Mouse (Mus musculus) myocyte (in vitro differentiated cells): ENCODE results near the gene Adgrb3. TPM values are rescaled to one million over a fixed set of nuclear protein-coding genes. Genes with fewer than 3 reads are reported as not detected.

ENCODE experiments used
- H3K27me3 ChIP-seq: one replicate; pipeline ENCODE4 v1.6.1; 2011; ENCODE audit not compliant: control insufficient read depth, insufficient read depth, insufficient read length
- H3K36me3 ChIP-seq: one replicate; pipeline ENCODE4 v1.6.1; 2011; ENCODE audit not compliant: control insufficient read depth, insufficient read depth
- H3K4me2 ChIP-seq: one replicate; pipeline ENCODE4 v1.6.1; 2011; ENCODE audit warnings: low read depth, control low read depth
- H3K4me3 ChIP-seq: one replicate; pipeline ENCODE4 v1.5.1; 2011; ENCODE audit warnings: mild to moderate bottlenecking, control low read depth, moderate library complexity
- H3K79me2 ChIP-seq: one replicate; pipeline ENCODE4 v1.6.1; 2011; ENCODE audit not compliant: control insufficient read depth, insufficient read depth
- H3ac ChIP-seq: one replicate; pipeline ENCODE4 v1.6.1; 2011; ENCODE audit not compliant: control insufficient read depth, insufficient read length
- CEBPB ChIP-seq: IDR thresholded peaks from 2 replicates; pipeline ENCODE4 v1.6.1; 2011; ENCODE audit warnings: mild to moderate bottlenecking, moderate library complexity; ENCODE audit not compliant: poor library complexity, insufficient read depth, severe bottlenecking
- E2F4 ChIP-seq: IDR thresholded peaks from one replicate; pipeline ENCODE4 v1.6.1; 2011; ENCODE audit warnings: mild to moderate bottlenecking, control low read depth, moderate library complexity; ENCODE audit not compliant: insufficient read depth
- MAX ChIP-seq: IDR thresholded peaks from one replicate; pipeline ENCODE4 v1.6.1; 2011; ENCODE audit warnings: low read depth, mild to moderate bottlenecking, control low read depth
- MYOD1 ChIP-seq, 3 experiments: IDR thresholded peaks; one replicate each; pipeline ENCODE4 v1.6.1; 2011; ENCODE audit warnings: control low read depth in 2 of 3, low read depth in 2 of 3, mild to moderate bottlenecking in 2 of 3, moderate library complexity in 1 of 3; ENCODE audit not compliant: insufficient read length in 2 of 3, control insufficient read depth in 1 of 3
- MYOG ChIP-seq, 3 experiments: IDR thresholded peaks; one replicate each; pipeline ENCODE4 v1.6.1; 2011; ENCODE audit warnings: control low read depth in 2 of 3, low read depth in 2 of 3, mild to moderate bottlenecking in 2 of 3; ENCODE audit not compliant: insufficient read length in 2 of 3, control insufficient read depth in 1 of 3, insufficient read depth in 1 of 3
- POLR2A ChIP-seq: IDR thresholded peaks from one replicate; pipeline ENCODE4 v1.6.1; 2011; ENCODE audit warnings: low read depth, mild to moderate bottlenecking, control low read depth, moderate library complexity; ENCODE audit not compliant: insufficient read length
- POLR2AphosphoS2 ChIP-seq: IDR thresholded peaks from one replicate; pipeline ENCODE4 v1.6.1; 2011; ENCODE audit warnings: low read depth, control low read depth; ENCODE audit not compliant: insufficient read length
- REST ChIP-seq: IDR thresholded peaks from one replicate; pipeline ENCODE4 v1.6.1; 2011; ENCODE audit warnings: mild to moderate bottlenecking, control low read depth, moderate library complexity; ENCODE audit not compliant: insufficient read depth, insufficient read length
- SRF ChIP-seq: IDR thresholded peaks from one replicate; pipeline ENCODE4 v1.6.1; 2011; ENCODE audit warnings: low read depth; ENCODE audit not compliant: control insufficient read depth, insufficient read length
- TCF12 ChIP-seq: IDR thresholded peaks from one replicate; pipeline ENCODE4 v1.6.1; 2011; ENCODE audit warnings: mild to moderate bottlenecking, control low read depth; ENCODE audit not compliant: poor library complexity, insufficient read depth, severe bottlenecking
- TCF3 ChIP-seq: IDR thresholded peaks from one replicate; pipeline ENCODE4 v1.6.1; 2011; ENCODE audit warnings: low read depth, control low read depth; ENCODE audit not compliant: insufficient read length
- USF1 ChIP-seq: IDR thresholded peaks from one replicate; pipeline ENCODE4 v1.6.1; 2011; ENCODE audit warnings: low read depth, mild to moderate bottlenecking, control low read depth, moderate library complexity
- polyA plus RNA-seq: library from polyadenylated mRNA; unstranded; fragments of >200 nt; fragmentation: generic; extraction: Trizol; gene quantifications from one replicate; pipeline ENCODE4 v1.2.1, GENCODE M21; 2012; ENCODE audit warnings: missing spikeins

Gene Adgrb3
- polyA plus RNA-seq, 1 experiment: not detected

DNA sequence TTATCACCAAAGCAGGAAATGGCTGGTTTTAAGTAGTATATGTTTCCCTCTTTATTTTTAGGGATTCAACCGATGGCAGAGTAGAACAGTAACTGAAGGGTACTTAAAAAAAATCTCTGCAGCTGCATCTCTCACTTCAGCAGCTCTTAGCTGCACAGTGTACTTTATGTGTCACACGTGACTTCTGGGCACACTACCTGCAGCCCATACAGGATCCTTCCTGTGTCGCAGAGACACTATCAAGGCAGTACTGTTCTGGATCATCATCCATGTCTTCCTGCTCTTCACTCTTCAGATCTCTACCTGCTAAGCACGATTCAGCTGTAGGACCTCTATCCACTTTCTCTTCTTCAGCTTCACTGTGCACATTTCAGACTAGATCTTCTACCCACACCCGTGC lies 230.6 kb downstream of the Adgrb3 start:
- no peak overlapping the region for H3ac ChIP-seq
- H3K4me2 ChIP-seq: no peak overlapping the region
- TF ChIP-seq REST (no peak), E2F4 (no peak), TCF3 (no peak), TCF12 (no peak), MYOG (IDR thresholded peaks at IDR 0.05; ENCODE audit: control insufficient read depth in 1 of 3, insufficient read depth in 1 of 3, insufficient read length in 2 of 3, low read depth in 2 of 3) (no peak), CEBPB (no peak), SRF (no peak), USF1 (no peak), POLR2AphosphoS2 (no peak), MAX (no peak), MYOD1 (IDR thresholded peaks at IDR 0.05; ENCODE audit: control insufficient read depth in 1 of 3, insufficient read length in 2 of 3, low read depth in 2 of 3) (no peak), POLR2A (no peak)
- no peak overlapping the region for H3K4me3 ChIP-seq
- no peaks in the 10 kb centered on the region for H3K79me2 ChIP-seq
- H3K27me3 ChIP-seq: no peaks in the 10 kb centered on the region
- no peaks in the 10 kb centered on the region for H3K36me3 ChIP-seq

DNA sequence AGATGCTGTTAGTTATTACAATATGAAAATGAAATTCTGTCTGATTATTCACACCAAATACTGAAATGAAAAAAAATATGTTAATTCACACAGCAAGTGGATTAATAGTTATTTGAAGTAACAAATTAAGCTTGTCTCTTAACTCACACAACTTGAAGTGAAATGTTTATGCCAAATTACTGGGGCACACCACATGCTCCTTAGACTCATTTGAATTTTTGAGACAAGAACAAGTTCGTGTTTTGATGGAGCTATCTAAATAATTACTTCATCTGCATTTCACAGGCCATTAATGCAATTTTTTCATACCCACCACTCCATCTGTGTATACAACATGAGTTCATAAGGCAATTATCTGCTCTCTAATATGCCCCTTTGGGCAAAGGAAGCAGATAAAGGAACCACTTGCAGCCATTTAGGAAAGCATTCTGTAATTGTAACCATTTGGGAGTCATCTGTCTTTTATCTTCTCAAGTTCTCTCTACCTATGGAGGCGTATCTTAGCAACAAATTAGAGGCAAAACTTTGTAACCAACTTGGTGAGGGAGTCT lies 240.9 kb downstream of the Adgrb3 start:
- Histone ChIP-seq H3K79me2 (no peaks in the 10 kb centered on the region), H3K4me3 (no peak overlapping the region), H3K36me3 (no peaks in the 10 kb centered on the region), H3ac (no peak overlapping the region), H3K4me2 (no peak overlapping the region), H3K27me3 (no peaks in the 10 kb centered on the region)
- TF ChIP-seq POLR2A (no peak), MYOD1 (IDR thresholded peaks at IDR 0.05; ENCODE audit: control insufficient read depth in 1 of 3, insufficient read length in 2 of 3, low read depth in 2 of 3) (no peak)

DNA sequence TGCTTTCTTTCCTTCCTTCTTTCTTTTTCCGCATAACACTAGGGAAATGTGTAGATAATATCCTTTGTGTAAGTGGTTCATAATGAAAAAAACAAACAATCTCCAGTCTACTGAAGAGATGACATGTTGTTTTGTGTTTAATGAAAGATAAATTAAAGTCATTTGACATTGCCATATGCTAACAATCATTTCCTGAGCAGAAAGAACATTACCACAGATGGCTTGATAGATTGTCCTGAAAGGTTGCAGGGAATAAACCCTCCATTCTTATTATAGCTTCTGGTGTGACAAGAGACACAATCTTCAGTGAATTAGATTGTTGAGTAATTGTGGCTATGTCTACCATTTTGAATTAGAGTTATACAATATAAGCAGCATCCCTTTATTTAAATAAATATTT lies 247.8 kb downstream of the Adgrb3 start:
- TF ChIP-seq REST (no peak), SRF (no peak), MAX (no peak), POLR2AphosphoS2 (no peak), TCF3 (no peak), CEBPB (no peak), E2F4 (no peak), POLR2A (no peak), MYOD1 (IDR thresholded peaks at IDR 0.05; ENCODE audit: control insufficient read depth in 1 of 3, insufficient read length in 2 of 3, low read depth in 2 of 3) (no peak), MYOG (IDR thresholded peaks at IDR 0.05; ENCODE audit: control insufficient read depth in 1 of 3, insufficient read depth in 1 of 3, insufficient read length in 2 of 3, low read depth in 2 of 3) (no peak), TCF12 (no peak)
- Histone ChIP-seq H3K36me3 (no peaks in the 10 kb centered on the region), H3K4me3 (no peak overlapping the region), H3K27me3 (no peaks in the 10 kb centered on the region), H3K4me2 (no peak overlapping the region), H3K79me2 (no peaks in the 10 kb centered on the region), H3ac (no peak overlapping the region)

DNA sequence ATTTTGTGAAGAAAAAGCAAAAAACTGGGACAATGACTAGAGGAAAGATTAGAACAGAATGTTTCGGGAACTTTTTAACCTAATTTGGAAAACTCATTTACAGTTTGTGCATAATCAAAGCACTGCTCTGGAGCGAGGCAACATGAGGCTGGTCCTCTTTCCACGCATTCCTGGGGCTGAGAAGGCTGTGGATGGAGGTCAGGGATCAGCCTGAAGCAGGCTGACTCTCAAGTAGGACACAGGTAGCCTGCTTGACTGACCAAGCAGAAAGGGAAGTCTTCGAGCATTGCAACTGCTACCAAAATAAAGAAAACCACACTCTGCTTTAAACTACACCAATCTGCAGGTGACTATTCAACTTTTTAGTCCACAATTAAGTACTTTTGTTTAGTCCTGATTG lies 251.7 kb downstream of the Adgrb3 start:
- H3K27me3 ChIP-seq: no peaks in the 10 kb centered on the region
- H3K36me3 ChIP-seq: no peaks in the 10 kb centered on the region
- no peak overlapping the region for H3K4me3 ChIP-seq
- no peak for TF ChIP-seq REST
- TF ChIP-seq CEBPB: no peak
- TF ChIP-seq POLR2AphosphoS2: no peak
- TF ChIP-seq TCF3: no peak
- TF ChIP-seq POLR2A: no peak
- no peak for TF ChIP-seq TCF12
- TF ChIP-seq SRF: no peak
- no peaks in the 10 kb centered on the region for H3K79me2 ChIP-seq
- no peak overlapping the region for H3K4me2 ChIP-seq
- H3ac ChIP-seq: no peak overlapping the region

DNA sequence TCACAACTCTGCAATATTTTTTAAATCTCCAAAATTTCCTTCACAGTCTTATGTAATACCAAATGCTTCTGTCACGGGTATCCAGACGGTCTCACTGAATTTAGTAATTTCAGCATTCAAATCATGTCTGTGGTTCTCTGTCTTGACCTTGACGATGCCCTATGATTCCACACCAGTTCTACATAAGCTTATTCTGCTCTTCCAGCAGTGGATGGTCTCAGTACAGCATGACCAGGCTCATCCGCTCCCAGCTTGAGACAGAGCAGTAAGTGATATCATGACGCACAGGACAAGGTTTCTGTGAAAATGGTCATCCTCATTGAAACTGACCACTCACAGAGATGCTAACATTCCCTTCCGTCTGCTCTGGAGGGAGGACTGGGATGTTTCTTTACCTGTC lies 252.9 kb downstream of the Adgrb3 start:
- Histone ChIP-seq H3K4me2 (no peak overlapping the region), H3K79me2 (no peaks in the 10 kb centered on the region), H3K27me3 (no peaks in the 10 kb centered on the region), H3K4me3 (no peak overlapping the region), H3ac (no peak overlapping the region), H3K36me3 (no peaks in the 10 kb centered on the region)
- no peak for TF ChIP-seq REST

DNA sequence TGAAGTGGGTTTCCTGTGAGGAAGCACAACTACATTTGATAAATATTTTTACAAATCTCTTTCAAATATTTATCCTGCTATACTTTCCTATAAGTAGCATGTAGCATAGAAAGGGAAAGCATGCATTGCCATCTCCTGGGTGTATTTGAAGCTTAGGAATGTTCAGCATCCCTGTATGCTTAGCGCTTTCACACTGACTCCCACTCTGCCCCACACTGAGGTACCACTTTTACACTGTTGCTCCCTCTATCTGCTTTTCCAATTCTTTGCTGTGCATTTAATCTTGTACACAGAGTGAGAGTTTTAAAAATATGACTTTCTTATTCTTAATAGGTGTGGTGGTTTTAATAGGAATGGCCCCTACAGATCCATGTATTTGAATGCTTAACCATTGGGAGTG lies 261.4 kb downstream of the Adgrb3 start:
- Histone ChIP-seq H3K4me2 (no peak overlapping the region), H3K4me3 (no peak overlapping the region), H3ac (no peak overlapping the region), H3K36me3 (no peaks in the 10 kb centered on the region), H3K27me3 (no peaks in the 10 kb centered on the region), H3K79me2 (no peaks in the 10 kb centered on the region)
- TF ChIP-seq TCF12 (no peak), TCF3 (no peak), MYOG (IDR thresholded peaks at IDR 0.05; ENCODE audit: control insufficient read depth in 1 of 3, insufficient read depth in 1 of 3, insufficient read length in 2 of 3, low read depth in 2 of 3) (no peak), MYOD1 (IDR thresholded peaks at IDR 0.05; ENCODE audit: control insufficient read depth in 1 of 3, insufficient read length in 2 of 3, low read depth in 2 of 3) (no peak), SRF (no peak), REST (no peak)
